Mouse (Mus musculus) megakaryocyte progenitor cell, adult 5-6 weeks (primary cell): ENCODE measurements around the gene Lhfp. TPM values are rescaled to one million over a fixed set of nuclear protein-coding genes. Genes with fewer than 3 reads are reported as not detected.

Experiments used
- ATAC-seq: replicated peaks from 2 replicates; pipeline ENCODE4 v1.8.0; 2016; ENCODE audit warnings: mild to moderate bottlenecking, moderate TSS enrichment, inconsistent platforms; ENCODE audit not compliant: poor library complexity
- total RNA-seq, 2 experiments: library from RNA; stranded (forward) in 1 of 2; stranded (reverse) in 1 of 2; fragments of 157-497, 149-512 nt in 1 of 2; fragments of 200-1000 nt in 1 of 2; gene quantifications; 2 replicates each; pipeline versions ENCODE4 v1.2.3 to v1.2.4; 2015 to 2017

Gene Lhfp
- total RNA-seq (2015) (0.47 TPM in 1 of 2 replicates, not detected in the other), total RNA-seq (2017) (not detected in 2 replicates)

DNA sequence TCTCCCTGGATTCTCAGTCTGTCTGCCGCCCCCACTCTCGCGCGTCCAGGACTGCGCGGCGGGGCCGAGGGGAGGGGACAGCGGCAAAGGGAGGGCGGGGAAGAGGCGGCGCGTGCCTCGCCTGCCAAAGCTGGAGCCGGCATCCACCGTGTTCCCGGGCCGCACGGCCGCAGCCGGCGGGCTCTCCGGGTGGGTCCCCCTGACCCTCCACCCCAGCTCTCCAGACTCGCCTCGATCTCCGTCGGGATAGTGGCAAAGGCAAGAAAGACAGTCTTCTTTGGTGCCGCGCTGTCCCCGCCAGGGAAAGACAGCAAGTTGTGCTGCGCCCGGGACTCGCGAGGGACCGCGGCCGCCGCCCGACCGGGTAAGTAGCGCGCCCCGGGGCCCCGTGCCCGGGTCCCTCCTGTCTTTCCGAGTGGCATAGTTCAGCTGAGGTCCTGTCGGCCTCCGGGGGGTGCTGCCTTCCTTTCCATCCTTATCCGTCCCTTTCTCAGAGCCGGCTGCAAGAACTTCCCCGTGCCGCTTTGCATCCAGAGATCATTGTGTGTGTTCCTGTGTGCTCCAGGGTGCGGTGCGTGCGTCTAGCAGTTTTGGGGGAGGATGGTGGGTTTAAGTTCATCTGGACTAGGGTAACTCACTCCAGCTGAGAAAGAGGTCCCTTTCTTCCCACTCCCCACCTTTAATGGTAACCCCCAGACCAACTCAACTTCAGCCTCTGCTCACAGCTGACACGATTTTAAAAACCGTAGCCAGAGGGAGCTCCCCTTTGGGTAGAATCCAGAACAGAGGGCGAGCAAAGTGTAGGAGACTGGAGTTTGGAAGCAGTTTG, at the start of gene Lhfp:
Gene Lhfp (plus strand): TSS at position 118 of the 829 bp plus-strand sequence.
- ATAC-seq, result peak; percentile 61

DNA sequence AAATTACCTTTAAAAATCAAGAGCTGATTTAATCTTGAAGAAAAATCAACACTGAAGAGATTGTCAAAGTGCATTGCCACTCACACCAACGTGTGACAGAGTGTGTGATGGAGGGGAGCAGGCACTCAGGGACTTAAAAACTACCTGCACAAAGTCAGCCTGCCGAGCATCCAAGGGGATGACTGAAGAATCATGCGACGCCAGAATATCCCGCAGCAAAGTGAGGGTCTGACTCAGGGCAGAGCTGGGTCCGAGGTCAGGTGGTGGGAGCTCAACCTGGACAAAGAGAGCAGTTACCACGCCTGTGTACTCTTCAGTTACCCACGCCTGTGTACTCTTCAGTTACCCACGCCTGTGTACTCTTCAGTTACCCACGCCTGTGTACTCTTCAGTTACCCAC, 48.0 kb upstream of the Lhfp start:
- no peak for ATAC-seq

- ATAC-seq, result no peak
Observed at GRCm38 (mm10) chr3:52994666-52995065, 46.7 kb upstream of the Lhfp start.

DNA sequence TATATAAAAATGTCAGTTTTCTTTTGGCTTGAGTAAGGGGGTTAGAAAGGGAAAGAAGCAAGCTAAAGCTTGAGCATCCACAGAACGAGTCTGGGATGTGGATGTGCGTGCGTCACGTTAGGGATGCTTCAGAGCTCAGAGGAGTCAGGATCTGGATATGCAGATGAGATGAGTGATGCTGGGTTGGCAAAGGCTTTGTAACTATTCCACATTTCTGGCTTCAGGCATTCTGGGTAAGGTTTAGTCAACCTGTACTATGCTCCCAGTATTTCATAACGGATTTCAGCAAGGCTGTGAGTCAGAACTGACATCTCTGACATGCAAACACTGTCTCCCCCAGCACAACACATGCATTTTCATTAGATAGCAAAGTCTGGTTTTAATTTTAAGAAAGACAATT, 44.7 kb upstream of the Lhfp start:
- no peak for ATAC-seq

DNA sequence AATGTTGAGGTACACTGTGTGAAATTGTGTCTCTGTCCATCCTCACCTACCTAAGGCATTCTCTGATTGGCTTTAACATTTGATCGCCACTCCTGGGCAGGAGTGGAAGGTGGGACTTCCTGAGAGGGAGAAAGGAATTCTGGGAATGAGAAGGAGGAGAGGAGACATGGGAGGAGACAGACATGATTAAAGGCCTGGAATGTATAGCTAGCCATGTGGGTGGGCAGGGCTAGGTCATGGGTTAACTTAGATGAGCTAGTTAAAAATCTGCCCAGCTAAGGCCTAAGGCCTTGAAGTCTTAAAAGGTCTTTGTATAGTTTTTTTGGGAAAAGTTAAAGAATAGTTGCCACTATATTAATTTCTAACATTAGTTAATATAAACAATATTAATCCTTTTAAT, 43.9 kb upstream of the Lhfp start:
- no peak for ATAC-seq

GRCm38 (mm10) chr3:52999016-52999744, 42.1 kb upstream of the Lhfp start:
- ATAC-seq, result no peak

DNA sequence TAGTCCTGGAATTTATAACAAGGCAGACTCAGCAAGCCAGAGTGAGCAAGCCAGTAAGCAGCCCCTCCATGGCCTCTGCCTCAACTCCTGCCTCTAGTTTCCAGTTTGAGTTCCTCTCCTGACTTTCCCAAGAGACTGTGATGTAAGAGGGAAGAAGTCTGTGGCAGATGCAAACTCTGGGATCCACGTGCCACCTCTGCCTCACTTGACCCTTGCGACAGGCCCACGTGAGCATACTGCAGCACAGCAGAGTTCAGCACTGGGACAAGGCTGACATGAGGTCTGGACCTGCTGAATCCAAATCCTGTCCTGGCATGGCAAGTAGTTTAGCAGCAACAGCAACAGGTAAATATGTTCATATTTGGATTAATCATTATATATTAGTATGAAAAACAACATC, 41.3 kb upstream of the Lhfp start:
- no peak for ATAC-seq

- ATAC-seq, result no peak
Observed at GRCm38 (mm10) chr3:53002076-53002475, 39.3 kb upstream of the Lhfp start.

- ATAC-seq, result peak; percentile 81
Observed at GRCm38 (mm10) chr3:53004406-53005114, 36.8 kb upstream of the Lhfp start.

DNA sequence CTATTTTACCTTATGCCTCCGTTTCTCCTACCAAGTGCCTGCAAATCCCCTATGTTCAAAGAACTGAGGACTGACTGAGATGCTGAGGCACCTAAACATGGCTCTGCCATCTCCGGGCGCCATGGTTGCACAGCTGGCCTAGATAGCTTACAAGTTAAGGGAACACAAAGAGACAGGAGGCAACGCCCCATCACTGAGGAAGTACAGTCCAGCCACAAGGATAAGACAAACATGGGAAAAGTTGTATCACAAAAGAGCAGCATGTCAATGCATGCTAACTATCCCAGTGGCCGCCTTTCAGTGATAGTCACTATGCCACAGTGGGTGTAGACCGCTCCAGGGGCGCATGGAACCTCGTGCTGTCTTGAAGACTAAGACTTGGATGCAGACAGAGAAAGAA, 33.9 kb upstream of the Lhfp start:
- no peak for ATAC-seq

DNA sequence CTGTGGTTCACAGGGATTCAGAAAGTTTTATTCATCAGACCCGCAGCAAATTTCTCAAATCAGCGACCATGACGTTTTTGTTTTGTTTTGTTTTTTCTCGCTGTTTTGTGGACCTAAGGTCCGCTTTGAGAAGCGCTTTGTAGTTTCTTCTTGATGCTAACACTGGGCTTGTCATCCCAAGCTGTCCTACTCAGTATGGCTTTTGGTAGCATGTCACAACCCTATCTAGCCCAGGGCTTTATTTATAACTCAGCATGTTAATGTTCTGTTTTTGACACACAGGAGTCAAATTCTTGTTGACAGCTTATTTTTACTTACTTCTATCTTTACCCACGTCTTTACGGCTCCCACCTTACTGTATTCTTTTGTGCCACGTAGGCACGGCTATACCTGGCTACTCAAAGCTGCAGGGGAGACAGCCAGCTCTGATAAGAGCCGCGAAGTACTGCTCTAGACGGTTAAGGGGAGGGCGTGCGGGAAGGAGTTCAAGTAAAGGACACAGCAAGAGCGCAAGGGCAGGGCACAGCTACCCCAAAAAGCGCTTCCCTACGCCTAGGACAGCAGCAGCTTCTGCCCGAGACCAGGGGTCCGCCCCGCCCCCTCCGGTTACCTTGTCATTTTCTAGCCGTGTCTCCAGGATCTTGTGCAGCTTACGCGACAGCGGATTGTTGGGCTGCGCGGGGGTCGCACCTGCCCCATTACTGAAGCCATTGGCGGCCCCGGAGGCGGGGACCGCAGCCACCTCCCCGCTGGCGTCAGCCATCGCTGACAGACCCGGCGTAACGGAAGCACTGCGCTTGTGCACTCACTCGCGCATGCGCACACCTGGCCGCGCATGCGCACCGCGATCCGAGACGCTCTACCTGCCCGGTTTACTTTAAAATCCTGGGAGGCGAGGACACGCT, 24.6 kb upstream of the Lhfp start, which contains the start of gene Cog6:
Gene Cog6 (minus strand): TSS at position 802 of the 905 bp plus-strand sequence.
- peak; percentile 96 for ATAC-seq

- no peak for ATAC-seq
Observed at GRCm38 (mm10) chr3:53027333-53027732, 14.0 kb upstream of the Lhfp start.

- peak; percentile 90 for ATAC-seq
Observed at GRCm38 (mm10) chr3:53029046-53029445, 12.3 kb upstream of the Lhfp start.

DNA sequence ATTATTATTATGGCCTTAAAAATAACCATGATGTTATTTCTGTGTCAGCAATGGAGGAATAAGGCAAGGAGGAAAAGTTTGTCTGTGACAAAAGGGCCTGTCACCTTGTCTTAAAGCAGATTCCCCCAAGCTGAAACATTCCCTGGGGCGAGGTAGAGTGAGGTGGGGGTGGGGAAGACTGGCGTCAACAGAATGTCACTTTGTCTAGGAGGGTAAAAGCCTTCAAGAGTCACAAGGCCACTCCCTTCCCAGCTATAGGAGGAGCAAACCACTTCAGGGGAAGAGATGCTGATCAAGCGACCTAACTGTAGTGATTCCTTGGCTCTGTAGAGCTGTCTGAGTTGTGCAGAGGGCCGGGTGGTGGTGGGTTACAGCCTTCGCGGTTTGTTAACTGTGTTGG, 9.7 kb upstream of the Lhfp start:
- ATAC-seq, result no peak

- ATAC-seq, result no peak
Observed at GRCm38 (mm10) chr3:53032432-53032831, 8.9 kb upstream of the Lhfp start.

DNA sequence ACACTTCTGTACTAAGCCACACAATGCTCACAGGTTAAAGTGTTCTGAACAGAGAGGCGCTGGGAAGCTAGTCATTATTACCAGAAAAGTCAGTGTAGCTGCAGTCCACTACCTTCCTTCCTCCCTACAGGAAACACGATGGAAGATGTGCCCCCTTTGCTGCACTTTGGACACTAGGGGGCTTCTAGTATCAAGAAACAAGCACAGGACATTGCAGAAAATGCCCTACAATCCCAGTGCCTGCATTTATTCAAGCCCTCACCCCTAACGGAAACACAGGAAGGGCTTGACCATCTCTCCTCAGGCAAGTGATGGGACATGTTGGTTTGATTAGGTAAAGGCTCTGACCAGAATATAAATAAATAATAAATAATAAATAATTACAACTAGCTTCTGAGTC, 7.9 kb upstream of the Lhfp start:
- peak; percentile 36; the same call in 1 of the 2 replicates for ATAC-seq

GRCm38 (mm10) chr3:53036076-53036475, 5.3 kb upstream of the Lhfp start:
- no peak for ATAC-seq

DNA sequence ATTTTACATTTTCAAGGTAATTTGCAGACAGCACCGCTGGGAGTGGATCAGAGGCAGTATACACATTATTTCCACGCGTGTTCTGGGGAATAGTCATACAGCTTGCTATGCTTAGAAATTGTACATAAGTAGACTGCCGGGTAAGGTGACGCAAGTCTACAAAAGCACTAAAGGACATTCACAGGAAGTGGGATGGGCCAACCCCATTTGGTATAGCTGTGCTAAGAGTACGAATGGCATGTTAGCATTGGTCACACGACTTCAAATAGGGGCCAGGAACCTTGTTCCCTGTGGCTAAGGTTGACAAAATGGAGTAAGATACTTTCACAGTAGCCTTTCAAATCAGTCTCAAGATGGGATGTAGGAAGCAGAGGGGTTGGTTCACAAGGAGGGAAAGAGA, 4.4 kb upstream of the Lhfp start:
- ATAC-seq, result peak; percentile 32; the same call in 1 of the 2 replicates

DNA sequence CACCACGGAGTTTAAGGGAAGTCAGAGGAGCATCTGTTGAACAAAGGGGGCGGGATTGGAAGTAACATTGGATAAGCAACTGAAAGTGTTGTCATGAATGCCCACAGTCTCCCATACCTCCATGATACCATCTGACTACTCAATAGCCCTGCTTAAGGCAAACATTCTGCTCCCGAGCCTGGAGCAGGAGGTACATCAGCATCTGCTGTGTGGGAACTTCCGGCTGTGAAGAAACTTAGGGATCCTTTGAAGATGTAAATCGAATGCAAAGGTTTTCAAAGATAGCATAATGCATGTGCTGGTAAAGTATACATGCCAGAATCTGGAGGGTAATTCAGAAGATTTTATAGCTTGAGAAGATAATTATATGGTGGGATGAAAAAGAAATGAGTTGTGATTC, 2.4 kb upstream of the Lhfp start:
- peak; percentile 15; the same call in 1 of the 2 replicates for ATAC-seq

GRCm38 (mm10) chr3:53039746-53040145, 1.6 kb upstream of the Lhfp start:
- no peak for ATAC-seq
